Mouse (Mus musculus): ENCODE data around the gene Rbpms2.

DNA sequence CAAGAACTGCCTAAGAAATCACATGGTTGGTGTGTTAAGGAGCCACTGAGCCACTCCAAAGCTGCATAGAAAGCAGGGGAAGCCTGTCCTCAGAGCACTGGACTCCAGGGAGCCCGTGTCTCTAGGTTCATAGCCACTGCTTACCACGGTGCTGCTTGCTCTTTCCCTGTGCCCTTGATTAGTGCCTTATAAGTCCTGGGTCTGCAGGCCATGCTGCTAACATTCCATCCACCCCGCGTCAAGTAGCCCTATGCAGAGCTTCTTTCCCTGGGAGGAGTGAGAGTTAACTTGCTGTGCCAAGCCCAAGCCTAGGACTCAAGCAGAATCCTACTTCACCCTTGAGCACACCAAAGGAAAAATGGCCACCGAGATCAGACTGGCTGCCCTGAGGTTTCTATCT, 9.6 kb downstream of the Rbpms2 start:
- TF ChIP-seq CTCF (IDR thresholded peaks at IDR 0.05; ENCODE audit: control insufficient read depth, insufficient read depth, low read length) (no peak), POLR2A (IDR thresholded peaks at IDR 0.05; ENCODE audit: borderline replicate concordance, control insufficient read depth, low read depth, low read length) (no peak)

Measured in bone marrow, adult 2 months (tissue).